Mouse (Mus musculus): Measurements from ENCODE around the gene Psenen. TPM values are rescaled to one million over a fixed set of nuclear protein-coding genes. Genes with fewer than 3 reads are reported as not detected.

The Psenen gene
- polyA plus RNA-seq, 1 experiment from 2014 or later: 104 TPM

DNA sequence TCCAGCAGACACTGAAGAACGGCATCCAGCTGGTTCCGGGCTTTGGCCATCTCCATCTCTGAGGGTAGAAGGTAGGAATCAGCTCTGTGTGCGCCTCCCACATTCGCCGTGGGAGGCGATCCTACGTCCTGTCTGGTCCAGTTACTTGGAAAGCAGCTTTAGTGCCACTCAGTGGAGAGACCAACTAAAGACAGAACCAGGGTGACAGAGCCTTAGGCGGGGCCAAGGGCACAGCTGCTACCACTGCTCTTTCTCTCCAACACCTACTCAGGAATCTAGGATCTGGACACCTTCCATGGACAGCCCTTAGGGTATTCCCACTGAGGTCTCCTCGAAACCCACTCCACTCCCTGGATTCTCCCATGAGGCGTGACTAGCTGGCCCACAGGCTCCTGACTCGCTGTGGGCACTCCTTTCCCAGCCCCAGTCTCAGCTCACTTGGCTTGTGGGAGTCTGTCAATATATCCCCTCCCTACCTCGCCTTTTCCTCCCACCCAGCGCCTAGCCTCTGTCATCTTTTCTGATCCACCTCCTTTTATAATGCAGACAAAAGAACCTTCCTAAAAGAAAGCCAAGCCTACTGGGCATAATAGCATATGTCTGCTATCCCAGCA lies 5.4 kb downstream of the Psenen start:
- ChIA-PET CTCF (interaction anchor here (1.8 kb wide), 1 partner anchor 16 kb away, joined by 5 read pairs; no protein-coding TSS in a partner anchor), POLR2A (interaction anchor here (1.2 to 1.5 kb wide), 3 partner anchors 10 to 30 kb away, joined by 3 to 5 read pairs (median 3); partner anchors contain the start of gene Kmt2b)
- TF ChIP-seq CTCF (IDR thresholded peaks at IDR 0.05): no peak
- no peaks in the 10 kb centered on the region for H3K27me3 ChIP-seq
- in situ Hi-C loops (cut with MboI; ENCODE audit: low pct_unique_long_range_greater_than_20kb): loop anchor here (10.0 kb wide), 1 partner anchor 1733 kb away; the partner anchor contains the start of gene Ech1
- DNase-seq (ENCODE audit: low read depth, low spot score): no peak
- no peak for ATAC-seq

DNA sequence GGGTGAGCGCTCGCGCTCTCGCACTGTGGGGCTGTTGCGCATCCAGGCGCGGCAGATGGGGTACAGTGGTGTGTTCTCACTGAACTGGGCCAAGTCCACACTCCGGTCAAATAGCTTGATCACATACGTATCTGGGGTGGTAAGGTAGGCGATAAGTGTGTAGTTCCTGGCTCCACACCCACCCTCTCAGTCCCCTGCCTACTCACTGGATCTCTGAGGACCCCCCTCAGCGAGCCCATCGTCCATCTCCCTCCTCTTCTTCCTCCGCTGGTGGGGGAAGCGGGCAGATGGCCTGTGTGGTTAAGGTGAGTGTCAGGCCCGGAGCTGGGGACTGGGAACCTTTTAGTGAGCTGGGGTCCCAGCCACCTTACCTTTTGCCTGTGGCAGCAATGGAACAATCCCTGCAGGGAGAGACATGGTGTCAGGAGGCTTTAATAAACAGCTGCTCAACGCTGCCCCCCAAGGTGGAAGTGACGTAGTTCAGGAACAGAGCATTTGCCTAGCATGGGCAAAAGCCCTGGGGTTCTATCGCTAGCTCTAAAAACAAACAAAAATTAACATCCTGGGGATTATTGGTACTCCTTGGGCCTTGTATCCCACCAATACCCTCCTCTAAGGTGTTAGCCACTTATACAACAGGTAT lies 6.4 kb downstream of the Psenen start:
- ATAC-seq: no peak
- in situ Hi-C loops (cut with MboI; ENCODE audit: low pct_unique_long_range_greater_than_20kb): loop anchor here (10.0 kb wide), 1 partner anchor 1732 kb away; the partner anchor contains the start of gene Ech1
- POLR2A ChIA-PET: interaction anchor here (1.2 to 1.3 kb wide), 2 partner anchors 19 to 31 kb away, joined by 3 to 5 read pairs; partner anchors contain the start of gene Kmt2b
- CTCF ChIA-PET: interaction anchor here (1.8 kb wide), 1 partner anchor 17 kb away, joined by 5 read pairs; no protein-coding TSS in a partner anchor
- no peak for TF ChIP-seq CTCF (IDR thresholded peaks at IDR 0.05)
- no peak for DNase-seq (ENCODE audit: low read depth, low spot score)
- no peaks in the 10 kb centered on the region for H3K27me3 ChIP-seq

DNA sequence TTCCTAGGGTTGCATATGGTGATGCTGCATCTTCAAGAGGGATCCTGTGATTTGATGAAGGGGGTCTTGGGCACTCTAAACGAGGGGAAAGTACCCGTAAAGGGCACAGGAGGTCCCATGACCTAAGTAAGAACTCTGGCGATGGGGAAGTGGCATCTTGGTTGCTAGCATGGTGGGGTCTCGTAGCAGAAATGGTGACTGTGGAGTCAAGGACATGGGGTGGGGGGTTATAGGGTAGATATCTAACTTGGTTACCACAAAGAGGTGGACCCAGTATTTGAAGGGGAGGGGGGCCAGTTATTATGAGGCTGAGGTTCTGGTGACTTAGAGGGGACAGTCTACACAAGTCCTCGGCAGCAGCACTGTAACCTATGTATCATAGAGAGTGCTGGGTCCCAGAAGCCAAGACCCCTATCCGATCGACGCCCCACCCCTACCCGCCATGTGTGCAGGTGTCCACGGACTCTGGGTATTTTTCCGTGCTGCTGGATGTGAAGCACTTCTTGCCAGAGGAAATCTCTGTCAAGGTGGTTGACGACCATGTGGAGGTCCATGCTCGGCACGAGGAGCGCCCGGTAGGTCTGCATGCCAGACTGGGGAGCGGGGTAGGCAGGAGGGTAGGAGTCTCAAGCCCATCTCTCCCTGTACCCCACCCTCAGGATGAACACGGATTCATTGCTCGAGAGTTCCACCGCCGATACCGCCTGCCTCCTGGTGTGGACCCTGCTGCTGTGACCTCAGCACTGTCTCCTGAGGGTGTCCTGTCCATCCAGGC lies 9.4 kb downstream of the Psenen start:
- POLR2A ChIA-PET: no interaction called here

DNA sequence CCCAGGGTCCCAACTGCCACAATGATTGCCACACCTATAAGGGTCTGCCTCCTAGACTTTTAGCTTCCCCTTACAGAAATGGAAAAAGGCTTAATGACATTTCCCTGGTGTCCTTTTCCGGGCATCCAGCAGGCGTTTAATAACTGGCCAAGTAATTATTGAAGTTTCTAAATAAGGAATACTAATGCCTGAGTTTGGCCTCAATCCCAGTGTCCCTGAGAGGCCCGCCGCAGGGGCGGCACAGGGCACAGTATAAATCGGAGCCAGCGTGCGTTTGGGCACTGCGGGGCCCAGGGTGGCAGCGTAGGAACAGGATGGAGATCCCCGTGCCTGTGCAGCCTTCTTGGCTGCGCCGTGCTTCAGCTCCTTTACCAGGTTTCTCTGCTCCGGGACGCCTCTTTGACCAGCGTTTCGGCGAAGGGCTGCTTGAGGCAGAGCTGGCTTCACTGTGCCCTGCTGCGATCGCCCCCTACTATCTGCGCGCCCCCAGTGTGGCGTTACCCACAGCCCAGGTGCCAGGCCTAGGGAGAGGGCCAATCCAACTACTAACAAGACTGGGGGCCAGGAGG lies 10.3 kb downstream of the Psenen start:
- DNase-seq (ENCODE audit: low read depth, low spot score) (no peak), ATAC-seq (no peak)
- TF ChIP-seq CTCF (IDR thresholded peaks at IDR 0.05): no peak
- in situ Hi-C loops (cut with MboI; ENCODE audit: low pct_unique_long_range_greater_than_20kb): loop anchor here (10.0 kb wide), 1 partner anchor 1728 kb away; the partner anchor contains the start of gene Ech1
- no peaks in the 10 kb centered on the region for H3K27me3 ChIP-seq
- ChIA-PET POLR2A (interaction anchor here (0.7 to 1.0 kb wide), 3 partner anchors 10 to 32 kb away, joined by 3 read pairs; partner anchors contain the start of genes Gm49396 and U2af1l4), CTCF (interaction anchor here (0.8 to 1.8 kb wide), 3 partner anchors 16 to 62 kb away, joined by 3 to 6 read pairs (median 6); no protein-coding TSS in a partner anchor)

More for the DNA sequence above, 9.4 kb downstream of the Psenen start:
- no peaks in the 10 kb centered on the region for H3K27me3 ChIP-seq
- CTCF ChIA-PET: interaction anchor here (1.8 kb wide), 1 partner anchor 18 kb away, joined by 6 read pairs; no protein-coding TSS in a partner anchor
- no peak for TF ChIP-seq CTCF (IDR thresholded peaks at IDR 0.05)
- no peak for DNase-seq (ENCODE audit: low read depth, low spot score)
- in situ Hi-C loops (cut with MboI; ENCODE audit: low pct_unique_long_range_greater_than_20kb): loop anchor here (10.0 kb wide), 1 partner anchor 1729 kb away; the partner anchor contains the start of gene Ech1
- ATAC-seq: no peak

DNA sequence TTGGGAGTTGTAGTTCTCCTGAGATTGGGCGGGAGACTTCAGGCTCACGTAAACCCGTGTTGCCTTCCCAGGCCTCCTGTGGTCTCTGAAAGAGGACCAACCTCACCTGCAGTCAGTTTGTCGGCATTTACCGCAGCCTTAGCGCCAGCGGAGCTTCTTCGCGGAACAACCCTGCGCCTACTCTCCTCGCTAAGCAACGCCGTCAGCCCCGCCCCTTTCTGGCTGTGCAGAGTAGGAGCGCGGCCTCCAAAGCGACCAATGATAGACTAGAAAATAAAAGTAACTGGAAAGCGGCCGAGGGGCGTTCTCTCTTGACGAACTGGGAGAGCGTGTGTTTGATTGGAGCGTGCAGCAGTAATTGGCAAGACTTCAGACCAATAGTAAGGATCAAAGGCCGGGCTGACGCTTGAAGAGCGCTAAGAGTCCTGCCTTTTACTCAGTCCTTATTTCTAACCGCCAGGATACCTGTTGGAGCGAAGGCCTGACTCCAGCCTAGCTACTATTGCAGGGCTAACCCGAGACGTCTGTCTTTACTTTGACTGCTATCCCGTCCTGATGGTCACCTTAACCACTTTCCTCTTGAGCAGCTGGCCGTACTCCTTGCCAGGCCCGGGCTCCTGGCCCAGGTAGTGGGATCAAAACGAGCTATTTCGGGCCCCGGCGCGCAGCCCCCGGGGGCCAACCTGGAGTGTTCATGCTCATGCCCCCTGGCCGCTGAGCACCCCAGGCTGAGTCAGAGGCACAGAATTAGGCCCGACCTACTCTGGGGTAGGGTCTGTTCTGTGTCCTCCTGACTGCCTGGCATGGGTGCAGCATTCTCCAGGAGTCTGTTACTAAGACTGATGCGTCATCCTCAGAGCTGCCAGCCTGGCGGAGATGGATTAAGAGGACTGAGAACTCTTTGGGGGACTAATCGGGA lies 11.1 kb downstream of the Psenen start, which contains the start of the genes Hspb6 and Proser3:
Hspb6 (plus strand) TSS at position 77 of the 919 bp plus-strand sequence.
Proser3 (minus strand) TSS at position 198 of the 919 bp plus-strand sequence.
- in situ Hi-C loops (cut with MboI; ENCODE audit: low pct_unique_long_range_greater_than_20kb): loop anchor here (10.0 kb wide), 1 partner anchor 1728 kb away; the partner anchor contains the start of gene Ech1
- DNase-seq (ENCODE audit: low read depth, low spot score): peak; percentile 94
- no peak for TF ChIP-seq CTCF (IDR thresholded peaks at IDR 0.05)
- peak; percentile 97 for ATAC-seq
- H3K27me3 ChIP-seq: no peaks in the 10 kb centered on the region
- ChIA-PET POLR2A (interaction anchor here (0.7 to 1.0 kb wide), 3 partner anchors 10 to 33 kb away, joined by 3 read pairs; partner anchors contain the start of genes Gm49396 and U2af1l4), CTCF (interaction anchor here (0.8 to 1.8 kb wide), 4 partner anchors 16 to 61 kb away, joined by 3 to 6 read pairs (median 6); no protein-coding TSS in a partner anchor)

DNA sequence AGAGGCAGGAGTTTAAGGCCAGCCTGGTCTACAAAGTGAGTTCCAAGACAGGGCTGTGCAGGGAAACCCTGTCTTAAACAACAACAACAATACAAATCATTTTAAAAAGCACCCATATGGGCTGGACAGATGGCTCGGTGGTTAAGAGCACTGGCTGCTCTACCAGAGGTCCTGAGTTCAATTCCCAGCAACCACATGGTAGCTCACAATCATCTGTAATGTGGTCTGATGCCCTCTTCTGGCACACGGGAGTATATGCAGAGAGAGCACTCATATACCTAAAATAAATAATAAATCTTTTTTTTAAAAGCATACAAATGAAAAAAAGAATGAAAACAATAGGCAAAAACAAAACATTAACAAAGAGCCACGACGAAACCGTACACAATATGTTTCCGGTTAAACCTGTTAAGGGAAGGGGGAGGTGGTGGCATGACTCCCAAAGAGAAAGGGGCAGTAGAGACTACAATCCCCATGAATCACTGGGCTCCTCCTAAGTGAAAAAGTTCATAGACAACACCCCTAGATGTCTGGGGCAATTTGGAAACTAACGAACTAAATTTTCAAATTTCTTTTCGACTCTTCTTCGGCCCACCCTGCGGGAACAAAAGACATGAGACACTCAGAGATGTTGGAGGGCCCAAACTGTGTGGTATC lies 11.9 kb downstream of the Psenen start:
- CTCF ChIA-PET: interaction anchor here (0.7 to 1.3 kb wide), 2 partner anchors 22 to 59 kb away, joined by 3 to 5 read pairs; no protein-coding TSS in a partner anchor

DNA sequence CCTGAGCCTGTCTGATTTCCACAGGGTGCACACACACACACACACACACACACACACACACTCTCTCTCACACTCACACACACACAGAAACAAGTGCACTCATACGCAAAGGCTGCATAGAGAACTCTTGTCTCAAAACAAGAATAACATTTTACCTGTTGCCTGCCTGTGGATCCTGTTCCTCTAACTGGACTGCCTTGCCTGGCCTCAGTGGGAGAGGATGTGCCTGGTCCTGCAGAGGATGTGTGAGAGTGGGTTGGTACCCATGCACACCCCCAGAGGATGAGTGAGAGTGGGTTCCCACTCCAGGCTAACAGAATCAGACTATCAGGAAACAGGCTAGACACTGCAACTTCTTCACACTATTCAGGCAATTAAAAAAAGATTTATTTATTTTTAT lies 12.8 kb downstream of the Psenen start:
- no peak for ATAC-seq

More for the DNA sequence above, 11.9 kb downstream of the Psenen start:
- in situ Hi-C loops (cut with MboI; ENCODE audit: low pct_unique_long_range_greater_than_20kb): loop anchor here (10.0 kb wide), 1 partner anchor 1727 kb away; the partner anchor contains the start of gene Ech1
- peak; percentile 49 for ATAC-seq
- TF ChIP-seq CTCF (IDR thresholded peaks at IDR 0.05): no peak
- POLR2A ChIA-PET: interaction anchor here (0.6 kb wide), 1 partner anchor 60 kb away, joined by 3 read pairs; no protein-coding TSS in a partner anchor
- H3K27me3 ChIP-seq: no peaks in the 10 kb centered on the region
- DNase-seq (ENCODE audit: low read depth, low spot score): no peak

DNA sequence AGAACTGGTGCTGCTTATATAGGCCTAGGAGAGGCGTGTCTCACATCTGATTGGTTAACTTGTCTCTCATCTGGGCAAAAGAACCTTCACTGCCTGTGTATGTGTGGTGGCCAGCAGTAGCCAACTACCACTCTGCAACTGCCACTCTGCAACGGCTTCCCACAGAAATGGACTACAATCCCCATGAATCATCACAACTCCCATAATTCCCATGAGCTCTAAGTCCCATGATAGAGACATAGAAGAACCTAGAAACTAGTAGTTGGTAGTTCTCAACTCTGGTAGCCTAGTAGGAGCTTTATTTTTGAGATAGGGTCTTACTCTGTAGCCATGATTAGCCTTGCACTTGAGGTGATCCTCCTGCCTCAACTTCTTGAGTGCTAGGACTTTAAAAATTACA lies 13.5 kb downstream of the Psenen start:
- ATAC-seq: no peak
- H3K27me3 ChIP-seq: no peaks in the 10 kb centered on the region
- DNase-seq (ENCODE audit: low read depth, low spot score): no peak
- in situ Hi-C loops (cut with MboI; ENCODE audit: low pct_unique_long_range_greater_than_20kb): loop anchor here (5.0 to 10.0 kb wide), 2 partner anchors 58 to 1725 kb away; partner anchors contain the start of genes Ech1 and Prodh2
- POLR2A ChIA-PET: no interaction called here
- TF ChIP-seq CTCF (IDR thresholded peaks at IDR 0.05): no peak
- CTCF ChIA-PET: no interaction called here

More for the DNA sequence above, 12.8 kb downstream of the Psenen start:
- in situ Hi-C loops (cut with MboI; ENCODE audit: low pct_unique_long_range_greater_than_20kb): loop anchor here (10.0 kb wide), 1 partner anchor 1726 kb away; the partner anchor contains the start of gene Ech1
- POLR2A ChIA-PET: interaction anchor here (0.6 kb wide), 2 partner anchors 59 to 60 kb away, joined by 3 read pairs; no protein-coding TSS in a partner anchor
- H3K27me3 ChIP-seq: no peaks in the 10 kb centered on the region
- CTCF ChIA-PET: interaction anchor here (1.3 kb wide), 1 partner anchor 21 kb away, joined by 5 read pairs; no protein-coding TSS in a partner anchor
- no peak for DNase-seq (ENCODE audit: low read depth, low spot score)
- no peak for TF ChIP-seq CTCF (IDR thresholded peaks at IDR 0.05)
